Mouse (Mus musculus) liver, postnatal 0 days (tissue): ENCODE results near the gene Sgce. TPM values are rescaled to one million over a fixed set of nuclear protein-coding genes. Genes with fewer than 3 reads are reported as not detected.
"Not testable (repeated sequence)": the region's sequence is repeated elsewhere in the genome, so short reads cannot be mapped to it uniquely, and the experiment has no call there.

ENCODE experiments used
- ATAC-seq: fragments of 200-750 bp; cut with Nextera tagmentation; 2 replicates; pipeline ENCODE4 v1.8.0; 2017; ENCODE audit warnings: mild to moderate bottlenecking, moderate library complexity
- DNase-seq: peaks from one replicate; pipeline ENCODE4 v3.0.0-alpha.2; 2016
- H3K27ac ChIP-seq: fragments of 300-500 bp; sonication (generic); 2 replicates; pipeline ENCODE4 v1.5.1; 2014; ENCODE audit warnings: antibody characterized with exemption, moderate library complexity, mild to moderate bottlenecking, low read depth
- H3K27me3 ChIP-seq: fragments of 300-500 bp; sonication (generic); 2 replicates; pipeline ENCODE4 v1.6.1; 2014; ENCODE audit warnings: low read length, control low read depth, mixed read lengths; ENCODE audit not compliant: insufficient read depth
- H3K36me3 ChIP-seq: fragments of 300-500 bp; sonication (generic); replicated peaks from 2 replicates; pipeline ENCODE4 v1.6.1; 2014; ENCODE audit warnings: mild to moderate bottlenecking, control low read depth, low read length, moderate library complexity, mixed read lengths; ENCODE audit not compliant: insufficient read depth
- H3K4me1 ChIP-seq: fragments of 300-500 bp; sonication (generic); 2 replicates; pipeline ENCODE4 v1.6.1; 2014; ENCODE audit warnings: antibody characterized with exemption, mild to moderate bottlenecking, control low read depth; ENCODE audit not compliant: insufficient read depth
- H3K4me2 ChIP-seq: fragments of 300-500 bp; sonication (generic); 2 replicates; pipeline ENCODE4 v1.6.1; 2014; ENCODE audit warnings: low read depth, mild to moderate bottlenecking, low read length, moderate library complexity, mixed read lengths
- H3K4me3 ChIP-seq: fragments of 300-500 bp; sonication (generic); 2 replicates; pipeline ENCODE4 v1.5.1; 2014; ENCODE audit warnings: low read depth, low read length
- H3K9ac ChIP-seq: fragments of 300-500 bp; sonication (generic); replicated peaks from 2 replicates; pipeline ENCODE4 v1.6.1; 2014; ENCODE audit warnings: mild to moderate bottlenecking, moderate library complexity
- H3K9me3 ChIP-seq: fragments of 300-500 bp; sonication (generic); 2 replicates; pipeline ENCODE4 v1.6.1; 2016; ENCODE audit warnings: mild to moderate bottlenecking, control low read depth, low read length, mixed read lengths
- CTCF ChIP-seq: sonication (generic); IDR thresholded peaks from 2 replicates; pipeline ENCODE4 v1.5.1; 2016; ENCODE audit warnings: antibody characterized with exemption, low read depth
- EP300 ChIP-seq: IDR thresholded peaks from 2 replicates; pipeline ENCODE4 v1.6.1; 2016; ENCODE audit warnings: antibody characterized with exemption, low read depth, mild to moderate bottlenecking
- WGBS: fragments of 180-500 bp; shearing (Covaris S2); extraction: QIAGEN DNeasy Blood & Tissue Kit; methylation state at CpG from one replicate; pipeline ENCODE4 v1.1.7; 2014; ENCODE audit not compliant: insufficient replicate concordance; 5-methylcytosine and 5-hydroxymethylcytosine counted together
- polyA plus RNA-seq: library from polyadenylated mRNA; unstranded; fragments of >200 nt; fragmentation: Nextera tagmentation; extraction: Ambion mirVana; gene quantifications from 2 replicates; pipeline ENCODE4 v1.2.1, GENCODE M21; 2015

Gene Sgce
- polyA plus RNA-seq, 1 experiment from 2014 or later, result 30.1 TPM

- DNase-seq (no peak), ATAC-seq (no peak)
- H3K9ac ChIP-seq, result no peak overlapping the region
- no peak overlapping the region for H3K4me2 ChIP-seq
- H3K4me1 ChIP-seq, result no peaks in the 10 kb centered on the region
- H3K27ac ChIP-seq, result no peak overlapping the region
- H3K9me3 ChIP-seq, result no peaks in the 10 kb centered on the region
- WGBS, result 79% methylated on average over 13 of the region's 13 CpGs
- H3K36me3 ChIP-seq, result no peaks in the 10 kb centered on the region
- TF ChIP-seq EP300 (no peak), CTCF (no peak)
- H3K4me3 ChIP-seq, result no peak overlapping the region
- H3K27me3 ChIP-seq, result no peaks in the 10 kb centered on the region
Observed at GRCm38 (mm10) chr6:4658861-4659260, 88.1 kb downstream of the Sgce start.

DNA sequence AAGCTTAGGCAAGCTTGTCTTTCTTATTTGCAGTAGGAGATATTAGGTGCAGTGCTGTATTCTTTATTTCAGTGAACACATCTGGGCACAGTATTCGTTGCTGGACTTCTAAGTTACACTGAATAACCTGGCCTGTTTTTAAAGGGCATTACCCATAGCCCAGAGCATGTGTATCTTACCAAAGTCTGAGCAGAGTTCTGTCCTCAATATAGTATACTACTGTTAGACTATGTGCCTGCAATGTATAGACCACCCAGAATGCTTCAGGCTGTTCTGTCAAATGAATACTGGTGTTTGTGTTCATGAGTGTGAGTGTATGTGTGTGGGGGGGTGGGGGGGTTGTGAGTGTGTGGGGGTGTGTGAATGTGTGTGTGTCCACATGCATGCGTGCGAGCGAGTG lies 91.1 kb downstream of the Sgce start:
- no peak overlapping the region for H3K4me2 ChIP-seq
- WGBS, result 89% methylated on average over 4 of the region's 4 CpGs
- no peak overlapping the region for H3K4me3 ChIP-seq
- H3K27ac ChIP-seq, result no peak overlapping the region
- H3K27me3 ChIP-seq, result no peaks in the 10 kb centered on the region
- TF ChIP-seq EP300 (no peak), CTCF (no peak)
- DNase-seq, result no peak
- no peak for ATAC-seq
- no peaks in the 10 kb centered on the region for H3K4me1 ChIP-seq
- H3K9me3 ChIP-seq, result no peaks in the 10 kb centered on the region
- no peak overlapping the region for H3K9ac ChIP-seq
- no peaks in the 10 kb centered on the region for H3K36me3 ChIP-seq

GRCm38 (mm10) chr6:4655466-4655865 lies 91.5 kb downstream of the Sgce start:
- H3K9ac ChIP-seq, result no peak overlapping the region
- no peaks in the 10 kb centered on the region for H3K27me3 ChIP-seq
- TF ChIP-seq EP300 (no peak), CTCF (no peak)
- 35% methylated on average over 5 of the region's 5 CpGs for WGBS
- no peaks in the 10 kb centered on the region for H3K36me3 ChIP-seq
- no peak overlapping the region for H3K4me2 ChIP-seq
- no peak for ATAC-seq
- no peak overlapping the region for H3K27ac ChIP-seq
- H3K4me1 ChIP-seq, result no peaks in the 10 kb centered on the region
- H3K9me3 ChIP-seq, result no peaks in the 10 kb centered on the region
- H3K4me3 ChIP-seq, result no peak overlapping the region
- DNase-seq, result no peak

DNA sequence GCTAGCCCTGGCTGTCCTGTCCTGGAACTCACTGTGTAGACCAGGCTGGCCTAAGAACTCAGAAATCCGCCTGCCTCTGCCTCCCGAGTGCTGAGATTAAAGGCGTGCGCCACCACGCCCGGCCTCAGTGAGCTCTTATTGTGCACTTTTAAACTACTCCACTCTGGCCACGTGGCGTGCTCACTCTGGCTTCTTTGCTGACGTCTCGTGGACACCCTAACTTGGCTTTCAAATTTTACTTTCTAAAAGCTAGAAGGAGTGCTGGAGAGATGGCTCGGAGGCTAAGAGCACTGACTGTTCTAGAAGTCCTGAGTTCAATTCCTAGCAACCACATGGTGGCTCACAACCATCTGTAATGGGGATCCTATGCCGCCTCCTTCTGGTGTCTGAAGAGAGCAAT lies 93.3 kb downstream of the Sgce start:
- H3K9me3 ChIP-seq, H3K4me3 ChIP-seq, DNase-seq, H3K9ac ChIP-seq, H3K36me3 ChIP-seq, H3K27me3 ChIP-seq, H3K27ac ChIP-seq, ATAC-seq, H3K4me1 ChIP-seq, H3K4me2 ChIP-seq: not testable (repeated sequence)
- 94% methylated on average over 12 of the region's 12 CpGs for WGBS

GRCm38 (mm10) chr6:4652596-4653134 lies 94.3 kb downstream of the Sgce start:
- TF ChIP-seq CTCF (0 out of 2 replicates have a peak, but pooled peaks have one; percentile 9), EP300 (no peak)
- Histone ChIP-seq H3K9ac (no peak overlapping the region), H3K27me3 (no peaks in the 10 kb centered on the region), H3K4me1 (no peaks in the 10 kb centered on the region), H3K36me3 (no peaks in the 10 kb centered on the region), H3K27ac (no peak overlapping the region), H3K4me3 (no peak overlapping the region), H3K9me3 (no peaks in the 10 kb centered on the region), H3K4me2 (no peak overlapping the region)
- ATAC-seq, result no peak
- WGBS, result 79% methylated on average over 8 of the region's 8 CpGs
- DNase-seq, result no peak

DNA sequence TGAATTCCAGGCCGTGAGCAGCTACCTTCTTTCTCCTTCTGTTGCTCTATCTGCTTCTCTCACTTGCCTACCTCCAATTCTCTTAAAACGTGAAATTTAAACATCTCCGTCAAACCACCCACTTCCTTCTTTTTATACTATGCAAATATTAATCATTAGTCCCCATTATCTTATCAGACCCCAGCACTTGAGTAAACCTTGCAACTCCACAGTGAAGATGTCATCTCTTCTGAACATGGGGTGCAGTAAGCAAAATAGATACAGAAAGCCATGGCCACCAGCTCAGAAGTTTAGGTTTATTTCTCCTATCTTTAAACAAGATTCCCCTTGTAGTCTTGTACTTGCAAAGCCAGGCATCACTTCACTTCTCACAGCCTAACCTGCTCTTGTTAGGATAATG lies 99.7 kb downstream of the Sgce start:
- TF ChIP-seq CTCF (no peak), EP300 (no peak)
- Histone ChIP-seq H3K27ac (no peak overlapping the region), H3K4me2 (no peak overlapping the region), H3K9me3 (no peaks in the 10 kb centered on the region), H3K4me1 (no peaks in the 10 kb centered on the region), H3K4me3 (no peak overlapping the region), H3K27me3 (no peaks in the 10 kb centered on the region), H3K36me3 (peaks cover under 1% of the 10 kb centered on the region; the same call in 1 of the 2 replicates), H3K9ac (no peak overlapping the region)
- DNase-seq (no peak), ATAC-seq (no peak)
- WGBS, result 37% methylated on average over 3 of the region's 3 CpGs

DNA sequence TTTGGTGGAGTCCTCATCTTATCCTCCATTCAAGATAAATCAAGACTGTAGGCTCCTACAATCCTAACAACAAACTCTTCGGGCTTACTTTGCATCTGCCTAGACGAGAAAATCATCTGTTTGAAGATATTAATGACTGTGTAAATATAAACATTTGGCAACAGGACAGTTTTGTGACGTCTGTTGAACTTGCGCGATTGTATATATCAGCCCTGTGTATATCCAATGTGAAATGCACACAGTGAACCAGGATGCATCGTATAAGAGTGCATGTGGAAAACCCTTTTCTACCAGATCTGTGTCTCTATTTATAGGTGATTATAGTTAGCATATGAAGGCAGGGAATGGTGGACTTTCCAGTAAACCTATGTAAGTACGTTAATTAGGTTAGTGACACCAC lies 104.9 kb downstream of the Sgce start:
- H3K36me3 ChIP-seq, result peaks cover 20% of the 10 kb centered on the region
- H3K9me3 ChIP-seq, result no peaks in the 10 kb centered on the region
- no peak overlapping the region for H3K4me2 ChIP-seq
- TF ChIP-seq EP300 (no peak), CTCF (no peak)
- ATAC-seq (no peak), DNase-seq (no peak)
- no peak overlapping the region for H3K4me3 ChIP-seq
- no peaks in the 10 kb centered on the region for H3K4me1 ChIP-seq
- H3K9ac ChIP-seq, result no peak overlapping the region
- H3K27ac ChIP-seq, result no peak overlapping the region
- no peaks in the 10 kb centered on the region for H3K27me3 ChIP-seq
- WGBS, result 82% methylated on average over 7 of the region's 7 CpGs
